Mouse (Mus musculus): ENCODE measurements around the gene Mast2. TPM values are rescaled to one million over a fixed set of nuclear protein-coding genes. Genes with fewer than 3 reads are reported as not detected.

The Mast2 gene
- polyA plus RNA-seq, 1 experiment from 2014 or later, result 10.7 TPM

DNA sequence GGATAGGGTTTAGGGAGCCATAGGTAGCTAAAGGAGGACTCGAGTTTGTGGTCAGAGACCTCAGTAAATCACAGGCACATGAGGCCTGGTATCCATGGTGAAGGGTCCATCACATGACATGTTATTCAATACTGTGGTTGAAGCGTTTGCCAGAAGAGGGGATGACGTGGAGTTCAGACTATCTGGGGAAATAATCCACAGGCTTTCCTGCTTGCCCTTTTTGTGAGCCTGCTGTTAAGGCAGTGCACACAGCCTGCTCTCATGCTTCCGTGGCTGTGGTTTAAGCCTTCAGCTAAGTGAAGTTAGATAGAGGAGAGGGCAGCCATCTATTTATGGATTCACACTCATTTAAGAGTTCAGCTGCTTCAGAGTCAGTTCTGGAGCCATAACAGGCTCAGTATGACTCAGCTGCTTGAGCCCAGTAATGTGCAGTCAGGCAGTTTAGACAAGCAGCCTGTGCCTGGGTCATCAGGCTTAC is 163.1 kb downstream of the Mast2 start:
- ATAC-seq (ENCODE audit: low FRiP score, low TSS enrichment), result no peak
- no peaks in the 10 kb centered on the region for H3K27me3 ChIP-seq (ENCODE audit: insufficient read depth, low read length)
- no peak overlapping the region for H3K4me3 ChIP-seq (ENCODE audit: low read length)
- no peak overlapping the region for H3K4me2 ChIP-seq (replicated peaks; ENCODE audit: low read depth, low read length)
- 40% methylated on average over 4 of the region's 4 CpGs for WGBS
- H3K9me3 ChIP-seq (ENCODE audit: low read length), result no peaks in the 10 kb centered on the region
- H3K9ac ChIP-seq (replicated peaks; ENCODE audit: low read length), result no peak overlapping the region
- H3K27ac ChIP-seq (ENCODE audit: low read length), result no peak overlapping the region
- H3K4me1 ChIP-seq (ENCODE audit: insufficient read depth, low read length), result no peaks in the 10 kb centered on the region
- peaks cover 14% of the 10 kb centered on the region; the same call in 1 of the 2 replicates for H3K36me3 ChIP-seq (ENCODE audit: insufficient read depth, low read length)

- Histone ChIP-seq H3K36me3 (ENCODE audit: insufficient read depth, low read length) (peaks cover 25% of the 10 kb centered on the region), H3K27me3 (ENCODE audit: insufficient read depth, low read length) (no peaks in the 10 kb centered on the region)
Observed at GRCm38 (mm10) chr4:116293296-116293695, 170.7 kb downstream of the Mast2 start.

GRCm38 (mm10) chr4:116291561-116291960 is 172.4 kb downstream of the Mast2 start:
- no peaks in the 10 kb centered on the region for H3K27me3 ChIP-seq (ENCODE audit: insufficient read depth, low read length)
- H3K4me2 ChIP-seq (replicated peaks; ENCODE audit: low read depth, low read length), result no peak overlapping the region
- WGBS, result 94% methylated on average over 6 of the region's 6 CpGs
- peaks cover 36% of the 10 kb centered on the region for H3K36me3 ChIP-seq (ENCODE audit: insufficient read depth, low read length)
- H3K4me3 ChIP-seq (ENCODE audit: low read length), result no peak overlapping the region
- no peak overlapping the region for H3K27ac ChIP-seq (ENCODE audit: low read length)
- H3K4me1 ChIP-seq (ENCODE audit: insufficient read depth, low read length), result no peaks in the 10 kb centered on the region
- no peaks in the 10 kb centered on the region for H3K9me3 ChIP-seq (ENCODE audit: low read length)
- H3K9ac ChIP-seq (replicated peaks; ENCODE audit: low read length), result no peak overlapping the region
- no peak for ATAC-seq (ENCODE audit: low FRiP score, low TSS enrichment)

More at GRCm38 (mm10) chr4:116293296-116293695, 170.7 kb downstream of the Mast2 start:
- Histone ChIP-seq H3K4me2 (replicated peaks; ENCODE audit: low read depth, low read length) (no peak overlapping the region), H3K4me3 (ENCODE audit: low read length) (no peak overlapping the region), H3K9ac (replicated peaks; ENCODE audit: low read length) (no peak overlapping the region), H3K27ac (ENCODE audit: low read length) (no peak overlapping the region), H3K9me3 (ENCODE audit: low read length) (no peaks in the 10 kb centered on the region), H3K4me1 (ENCODE audit: insufficient read depth, low read length) (no peaks in the 10 kb centered on the region)
- ATAC-seq (ENCODE audit: low FRiP score, low TSS enrichment), result no peak
- 88% methylated on average over 12 of the region's 12 CpGs for WGBS

- H3K9me3 ChIP-seq (ENCODE audit: low read length), result no peaks in the 10 kb centered on the region
- H3K36me3 ChIP-seq (ENCODE audit: insufficient read depth, low read length), result peaks cover 9% of the 10 kb centered on the region
- no peaks in the 10 kb centered on the region for H3K4me1 ChIP-seq (ENCODE audit: insufficient read depth, low read length)
- no peak for ATAC-seq (ENCODE audit: low FRiP score, low TSS enrichment)
- 79% methylated on average over 2 of the region's 2 CpGs for WGBS
- H3K4me2 ChIP-seq (replicated peaks; ENCODE audit: low read depth, low read length), result no peak overlapping the region
- H3K9ac ChIP-seq (replicated peaks; ENCODE audit: low read length), result no peak overlapping the region
- H3K27ac ChIP-seq (ENCODE audit: low read length), result no peak overlapping the region
- H3K4me3 ChIP-seq (ENCODE audit: low read length), result no peak overlapping the region
- H3K27me3 ChIP-seq (ENCODE audit: insufficient read depth, low read length), result no peaks in the 10 kb centered on the region
Observed at GRCm38 (mm10) chr4:116282211-116282610, 181.8 kb downstream of the Mast2 start.

DNA sequence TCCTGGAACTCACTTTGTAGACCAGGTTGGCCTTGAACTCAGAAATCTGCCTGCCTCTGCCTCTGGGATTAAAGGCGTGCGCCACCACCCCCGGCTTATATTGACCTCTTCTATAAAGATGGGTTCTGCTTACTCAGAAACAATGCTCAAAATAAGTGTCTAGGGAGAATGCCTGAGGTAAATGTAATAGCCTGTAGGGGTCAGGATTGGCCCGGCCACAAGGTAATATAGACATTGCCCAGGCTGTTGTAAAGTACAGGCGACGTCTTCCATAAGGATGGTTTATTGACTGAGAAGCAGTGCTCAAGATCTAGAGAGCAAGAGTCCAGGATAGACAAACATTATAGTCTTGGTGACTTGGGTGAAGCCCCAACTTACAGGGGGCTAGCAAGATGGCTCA is 195.8 kb downstream of the Mast2 start:
- Histone ChIP-seq H3K27ac (ENCODE audit: low read length) (no peak overlapping the region), H3K4me2 (replicated peaks; ENCODE audit: low read depth, low read length) (no peak overlapping the region), H3K36me3 (ENCODE audit: insufficient read depth, low read length) (peaks cover 15% of the 10 kb centered on the region), H3K27me3 (ENCODE audit: insufficient read depth, low read length) (no peaks in the 10 kb centered on the region), H3K4me3 (ENCODE audit: low read length) (no peak overlapping the region), H3K9me3 (ENCODE audit: low read length) (no peaks in the 10 kb centered on the region), H3K4me1 (ENCODE audit: insufficient read depth, low read length) (no peaks in the 10 kb centered on the region), H3K9ac (replicated peaks; ENCODE audit: low read length) (no peak overlapping the region)
- 93% methylated on average over 6 of the region's 6 CpGs for WGBS
- ATAC-seq (ENCODE audit: low FRiP score, low TSS enrichment), result no peak

Other genes with a start within 250 kb of the Mast2 start
- gene Pik3r3, start 242.6 kb downstream of the Mast2 start, polyA plus RNA-seq (2015; fragmentation: Nextera tagmentation; extraction: Ambion mirVana), result 21.9 and 22.2 TPM in 2 replicates
- gene Ipp, start 43.4 kb upstream of the Mast2 start, polyA plus RNA-seq (2015; fragmentation: Nextera tagmentation; extraction: Ambion mirVana), result 17.4 and 19.3 TPM in 2 replicates
- 23.0 and 25.4 TPM in 2 replicates for gene Tmem69, start 91.8 kb upstream of the Mast2 start, polyA plus RNA-seq (2015; fragmentation: Nextera tagmentation; extraction: Ambion mirVana)
- 37.3 and 42.4 TPM in 2 replicates for gene Gpbp1l1, start 93.5 kb upstream of the Mast2 start, polyA plus RNA-seq (2015; fragmentation: Nextera tagmentation; extraction: Ambion mirVana)
- gene Ccdc17, start 132.5 kb upstream of the Mast2 start, polyA plus RNA-seq (2015; fragmentation: Nextera tagmentation; extraction: Ambion mirVana), result 5.2 and 5.8 TPM in 2 replicates
- gene Nasp, start 163.8 kb upstream of the Mast2 start, polyA plus RNA-seq (2015; fragmentation: Nextera tagmentation; extraction: Ambion mirVana), result 144 and 169 TPM in 2 replicates
- 869 and 947 TPM in 2 replicates for gene Akr1a1, start 187.5 kb upstream of the Mast2 start, polyA plus RNA-seq (2015; fragmentation: Nextera tagmentation; extraction: Ambion mirVana)
- 1,468 and 1,536 TPM in 2 replicates for gene Prdx1, start 221.4 kb upstream of the Mast2 start, polyA plus RNA-seq (2015; fragmentation: Nextera tagmentation; extraction: Ambion mirVana)
- gene Mmachc, start 244.2 kb upstream of the Mast2 start, polyA plus RNA-seq (2015; fragmentation: Nextera tagmentation; extraction: Ambion mirVana), result 27.0 and 30.6 TPM in 2 replicates
- gene Ccdc163, start 244.3 kb upstream of the Mast2 start, polyA plus RNA-seq (2015; fragmentation: Nextera tagmentation; extraction: Ambion mirVana), result 28.8 and 40.2 TPM in 2 replicates

All from kidney, embryonic 16.5 days (tissue).